Mouse (Mus musculus): ENCODE results near the gene Secisbp2.
"Not testable (repeated sequence)": the region's sequence is repeated elsewhere in the genome, so short reads cannot be mapped to it uniquely, and the experiment has no call there.

The Secisbp2 gene

DNA sequence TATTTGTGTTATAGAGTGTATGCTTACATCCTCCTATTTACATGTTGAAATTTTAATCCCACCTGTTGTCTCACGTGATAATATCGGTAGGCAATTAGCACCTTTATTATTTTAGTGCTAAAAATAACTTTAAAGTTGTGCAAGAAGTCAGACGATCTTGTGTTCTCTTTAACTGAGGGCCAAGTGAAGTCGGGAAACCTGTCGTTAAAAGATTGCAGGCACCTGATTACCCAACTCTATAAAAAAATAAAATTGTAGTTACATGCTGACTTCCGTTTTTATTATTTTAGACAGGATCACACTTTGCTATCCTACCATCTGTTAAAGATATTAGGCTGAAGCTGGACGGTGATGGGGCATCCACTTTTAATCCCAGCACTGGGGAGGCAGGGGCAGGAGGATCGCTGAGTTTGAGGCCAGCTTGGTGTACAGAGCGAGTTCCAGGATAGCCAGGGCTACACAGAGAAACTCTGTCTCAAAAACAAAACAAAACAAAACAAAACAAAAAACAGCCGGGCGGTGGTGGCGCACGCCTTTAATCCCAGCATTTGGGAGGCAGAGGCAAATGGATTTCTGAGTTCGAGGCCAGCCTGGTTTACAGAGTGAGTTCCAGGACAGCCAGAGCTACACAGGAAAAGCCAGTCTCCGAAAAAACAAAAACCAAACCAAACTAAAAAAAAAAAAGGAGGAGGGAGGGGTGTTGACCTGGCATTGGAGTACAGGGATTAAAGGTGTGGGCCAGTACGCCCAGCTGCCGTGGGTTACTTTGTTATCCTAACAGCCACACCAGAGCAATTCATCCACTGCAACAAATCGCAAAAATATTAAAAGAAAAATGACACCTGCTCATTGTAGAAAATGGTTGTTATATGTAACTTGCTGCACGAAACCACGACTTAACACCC is 7.3 kb upstream of the Secisbp2 start:
- no peak for DNase-seq (ENCODE audit: low spot score)

DNA sequence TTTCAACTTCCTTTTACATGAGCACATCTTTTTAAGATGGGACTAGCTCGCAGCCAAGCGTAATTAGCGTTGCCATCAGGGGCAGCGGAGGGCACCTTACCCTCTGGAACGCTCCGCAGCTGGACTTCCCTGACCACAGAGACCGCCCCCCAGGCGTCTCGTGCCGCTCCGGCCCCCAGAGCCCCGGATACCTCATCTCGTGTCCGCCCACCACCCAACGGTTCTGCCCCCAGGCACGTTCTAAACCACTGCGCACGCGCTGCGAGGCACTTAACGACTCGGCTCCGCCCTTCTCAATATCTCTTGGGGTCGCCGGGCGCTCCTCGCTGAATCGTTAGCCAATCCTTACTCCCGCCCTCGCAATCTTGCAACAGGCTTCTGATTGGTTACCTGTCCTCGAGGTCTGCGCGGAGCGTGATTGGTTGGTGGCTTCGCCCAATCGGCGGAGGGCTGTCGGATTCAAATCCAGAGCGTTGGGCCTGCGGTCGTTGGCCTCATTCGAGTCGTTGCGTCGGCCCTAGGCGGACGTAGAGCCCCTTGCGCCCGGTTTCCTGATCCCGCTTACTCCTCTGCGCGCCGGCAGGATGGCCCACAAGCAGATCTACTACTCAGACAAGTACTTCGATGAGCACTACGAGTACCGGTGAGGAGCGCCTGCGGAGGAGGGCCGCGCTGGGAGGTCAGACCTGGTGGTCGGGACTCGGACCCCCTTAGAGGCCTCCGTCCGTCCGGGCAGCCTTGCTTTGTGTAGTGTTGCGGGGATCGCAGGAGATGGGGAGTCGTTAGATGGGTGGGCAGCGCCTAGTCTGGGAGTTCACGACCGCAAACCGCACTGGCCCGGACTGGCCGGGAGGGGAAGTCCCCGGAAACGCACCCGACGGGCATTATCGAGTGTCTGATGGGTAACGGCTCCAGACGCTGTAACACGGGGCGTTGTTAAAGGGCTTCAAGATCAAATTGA is 6.4 kb upstream of the Secisbp2 start, which contains the start of gene Cks2:
Gene Cks2, plus strand, starts transcription at position 404 of the 961 bp plus-strand sequence.
- DNase-seq (ENCODE audit: low spot score) = peak; percentile 96

DNA sequence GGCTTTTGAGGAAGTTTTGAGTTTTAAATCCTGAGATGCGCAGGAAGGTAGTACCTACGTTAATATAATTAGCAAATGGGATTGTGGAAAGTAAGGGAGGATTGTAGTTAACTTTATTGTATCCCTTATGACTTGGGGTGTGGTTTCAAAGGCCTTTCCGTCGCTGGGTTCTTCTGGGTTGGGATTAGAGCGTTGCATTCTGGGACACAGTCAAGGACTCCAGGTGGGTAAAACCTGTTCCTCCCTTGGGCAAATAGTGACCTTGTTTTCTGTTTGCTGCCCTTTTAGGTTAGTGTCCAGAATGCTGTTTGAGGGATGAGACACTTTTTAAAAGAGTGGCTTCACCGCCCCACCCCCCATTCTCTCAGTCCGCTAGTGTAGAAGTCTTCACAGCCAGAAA is 5.6 kb upstream of the Secisbp2 start:
- DNase-seq (ENCODE audit: low spot score) = no peak

DNA sequence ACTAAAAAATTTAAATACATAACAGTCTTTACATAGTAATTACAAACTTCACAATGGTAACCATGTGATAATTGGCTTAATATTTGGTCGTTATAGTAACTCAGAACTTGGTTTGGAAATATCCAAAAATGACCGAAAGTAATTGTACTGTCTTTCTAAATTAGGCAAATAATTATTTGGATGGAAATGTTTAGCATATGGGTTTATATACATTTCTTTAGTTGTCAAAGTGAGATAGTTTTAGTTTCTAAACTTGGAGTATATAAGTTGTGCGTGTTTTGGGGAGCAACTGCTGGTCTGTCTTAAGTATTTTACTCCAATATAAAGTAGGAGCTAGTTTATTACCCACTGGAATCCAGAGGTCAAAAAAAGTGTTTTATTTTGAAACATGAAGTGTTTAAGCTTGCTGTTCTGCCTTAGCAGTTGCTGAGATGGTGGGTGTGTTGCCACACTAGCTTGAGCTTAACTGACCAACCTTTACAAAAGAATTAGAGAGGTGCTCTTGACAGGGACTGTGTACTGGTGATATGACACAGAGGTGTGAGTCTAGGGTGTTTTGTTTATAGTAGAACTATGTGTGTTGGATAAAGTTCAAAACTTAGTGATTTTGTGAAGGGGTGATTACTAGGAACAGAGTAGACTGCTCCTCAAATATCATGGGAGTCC is 5.0 kb upstream of the Secisbp2 start:
- no peak for DNase-seq (ENCODE audit: low spot score)

DNA sequence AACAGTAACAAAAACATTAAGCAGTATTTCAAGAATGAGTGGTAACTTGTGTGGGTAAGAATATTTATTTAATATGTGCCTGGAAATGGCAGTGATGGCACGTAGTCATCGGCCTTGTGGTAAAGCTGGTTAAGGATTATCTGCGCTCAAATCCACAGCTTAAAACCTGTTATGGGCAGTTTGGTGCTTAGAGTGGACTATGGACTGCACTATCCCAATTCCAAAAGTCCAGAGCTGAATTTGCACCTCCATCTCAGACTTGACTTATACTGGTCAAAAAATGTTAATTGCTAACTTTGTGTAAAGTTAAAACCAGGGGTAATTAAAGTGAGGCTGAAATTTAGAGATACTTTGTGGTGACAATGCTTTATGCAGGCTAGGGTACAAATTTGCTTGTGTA is 3.7 kb upstream of the Secisbp2 start:
- DNase-seq (ENCODE audit: low spot score) = no peak

DNA sequence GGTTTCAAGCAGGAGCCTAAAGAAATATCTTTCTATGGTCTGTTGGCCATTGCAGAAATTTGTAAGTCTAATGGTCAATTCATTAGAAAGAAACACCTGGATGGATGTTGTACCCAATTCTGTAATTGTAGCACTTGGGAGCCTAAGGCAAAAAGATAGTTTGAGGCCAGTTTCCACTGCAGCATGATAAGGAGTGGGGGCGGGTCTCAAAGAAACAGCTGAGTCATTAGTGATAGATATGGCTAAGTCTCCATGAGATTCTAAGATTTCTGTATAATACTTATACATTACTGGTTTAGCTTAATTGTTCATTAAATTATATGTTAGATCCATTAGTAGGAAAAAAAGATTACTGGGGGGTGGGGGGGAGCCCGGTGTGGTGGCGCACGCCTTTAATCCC is 3.3 kb upstream of the Secisbp2 start:
- no peak for DNase-seq (ENCODE audit: low spot score)

DNA sequence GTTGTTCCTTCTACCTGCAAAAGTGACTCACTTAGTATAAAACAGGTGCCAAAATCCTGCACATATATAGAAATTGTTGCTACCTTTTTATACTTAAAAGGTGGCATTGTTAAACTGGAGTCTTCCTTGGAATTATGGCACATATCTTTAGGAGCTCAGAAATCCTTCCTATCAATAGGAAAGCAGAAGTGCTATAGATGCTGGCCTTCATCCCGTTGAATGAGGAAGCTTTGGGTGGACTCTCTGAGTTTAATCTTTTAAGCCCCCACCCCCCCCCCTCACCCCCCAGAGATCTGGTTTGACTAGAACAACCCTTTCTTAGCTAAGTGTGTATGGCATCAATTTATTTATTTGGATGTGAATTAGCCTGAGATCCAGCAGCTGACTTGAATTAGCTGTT is 1.8 kb upstream of the Secisbp2 start:
- DNase-seq (ENCODE audit: low spot score) = no peak

DNA sequence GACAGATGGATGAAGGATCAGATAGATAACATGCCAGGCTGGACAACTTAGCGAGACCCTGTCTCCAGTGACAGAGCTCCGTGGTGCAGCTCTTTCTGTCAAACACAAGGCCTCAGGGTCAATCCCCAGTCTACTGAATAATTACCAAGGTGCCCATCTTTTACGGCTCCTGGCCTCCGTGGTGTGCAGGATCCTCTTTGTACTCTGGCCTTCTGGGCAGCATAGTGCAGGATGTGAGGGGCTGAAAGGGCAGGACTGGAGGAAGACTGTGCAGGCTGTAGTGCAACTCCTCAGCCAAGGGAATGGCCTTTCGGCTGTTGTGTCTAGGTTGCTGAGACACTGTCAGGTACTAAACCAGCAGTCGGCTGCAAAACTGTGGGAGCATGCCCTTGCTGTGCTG is 1.7 kb downstream of the Secisbp2 start:
- no peak for DNase-seq (ENCODE audit: low spot score)

DNA sequence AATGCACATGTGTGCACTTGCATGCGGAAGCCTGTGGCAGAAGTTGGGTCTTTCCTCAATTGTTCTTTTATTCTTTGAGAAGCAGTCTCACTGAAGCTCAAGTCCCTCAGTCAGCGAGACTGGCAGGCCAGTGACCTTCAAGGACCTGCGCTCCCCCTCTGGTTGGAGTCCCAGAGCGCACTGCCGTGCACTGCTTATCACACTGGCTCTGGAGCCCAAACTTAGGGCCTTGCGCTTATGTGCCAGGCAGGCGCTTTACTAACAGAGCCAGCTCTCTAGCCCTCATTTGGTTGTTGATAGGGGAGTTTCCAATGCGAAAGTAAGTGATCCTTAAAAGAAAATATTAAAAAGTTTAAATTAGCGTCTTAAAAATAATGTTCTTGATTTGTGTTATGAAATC is 2.5 kb downstream of the Secisbp2 start:
- no peak for DNase-seq (ENCODE audit: low spot score)

DNA sequence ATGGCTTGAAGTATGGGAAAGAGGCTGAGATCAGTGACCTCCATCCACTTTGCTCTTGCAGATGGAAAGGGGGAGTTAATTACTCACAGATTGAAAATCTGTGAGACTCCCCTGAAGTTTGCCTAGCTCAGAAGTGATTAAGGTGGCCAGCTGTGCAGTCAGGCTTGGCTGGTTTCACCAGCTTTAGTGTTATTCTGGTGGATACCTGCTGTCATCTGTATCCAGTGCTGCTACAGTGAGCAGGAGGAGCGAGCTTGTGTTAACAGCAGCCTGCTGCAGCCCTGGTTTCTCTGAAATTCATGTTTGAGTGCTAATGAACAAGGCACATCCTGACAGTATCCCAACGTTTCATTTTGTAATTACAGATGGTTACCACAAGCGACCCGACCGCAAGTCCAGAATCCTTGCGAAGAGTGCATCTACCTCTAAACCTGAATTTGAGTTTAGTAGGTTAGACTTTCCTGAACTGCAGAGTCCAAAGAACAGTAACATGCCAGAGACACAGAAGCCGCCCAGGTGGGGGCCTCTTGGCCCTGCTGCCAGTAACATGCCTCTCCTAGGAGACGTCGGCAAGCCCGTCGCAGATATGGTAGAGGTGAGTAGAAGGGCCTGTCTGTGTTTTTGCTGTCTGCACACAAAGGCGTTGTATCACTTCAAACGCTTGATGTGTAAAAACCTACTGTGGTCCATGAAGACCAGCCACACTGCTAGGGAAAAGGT is 5.2 kb downstream of the Secisbp2 start:
- DNase-seq (ENCODE audit: low spot score) = no peak

DNA sequence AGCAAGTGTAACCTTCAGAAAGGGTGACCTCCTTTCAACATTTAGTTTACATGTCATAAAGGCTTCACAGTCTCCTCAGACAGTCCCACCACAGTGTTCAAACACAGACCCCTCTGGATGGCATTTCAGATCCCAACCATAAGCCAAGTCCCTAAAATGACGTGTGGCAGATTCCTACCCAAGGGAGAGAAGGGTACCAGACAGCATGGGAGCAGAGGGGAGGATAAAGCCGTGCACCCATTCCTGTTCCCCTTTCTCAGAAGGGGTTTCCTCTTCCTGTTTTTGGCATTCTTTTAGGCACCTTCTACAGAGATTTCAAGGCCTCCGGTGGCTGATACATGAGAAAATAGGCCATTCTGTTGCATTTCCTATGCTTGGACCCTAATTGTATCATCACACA is 6.6 kb downstream of the Secisbp2 start:
- no peak for DNase-seq (ENCODE audit: low spot score)

DNA sequence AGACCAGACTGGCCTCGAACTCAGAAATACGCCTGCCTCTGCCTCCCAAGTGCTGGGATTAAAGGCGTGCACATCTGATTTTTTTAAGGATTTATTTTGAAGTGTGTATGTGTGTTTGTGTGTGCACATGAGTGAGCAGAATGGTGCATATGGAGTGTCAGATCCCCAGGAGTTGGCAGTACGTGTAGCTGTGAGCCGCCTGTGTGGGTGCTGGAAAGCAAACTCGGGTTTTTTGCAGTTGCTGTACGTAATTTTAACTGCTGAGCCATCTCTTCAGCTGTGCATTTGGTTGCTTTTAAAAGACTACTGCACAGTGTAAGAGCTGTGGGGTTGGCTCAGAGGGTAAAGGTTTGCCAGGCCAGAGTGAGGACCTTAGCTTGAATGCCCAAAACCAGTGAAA is 8.1 kb downstream of the Secisbp2 start:
- DNase-seq (ENCODE audit: low spot score) = no peak

DNA sequence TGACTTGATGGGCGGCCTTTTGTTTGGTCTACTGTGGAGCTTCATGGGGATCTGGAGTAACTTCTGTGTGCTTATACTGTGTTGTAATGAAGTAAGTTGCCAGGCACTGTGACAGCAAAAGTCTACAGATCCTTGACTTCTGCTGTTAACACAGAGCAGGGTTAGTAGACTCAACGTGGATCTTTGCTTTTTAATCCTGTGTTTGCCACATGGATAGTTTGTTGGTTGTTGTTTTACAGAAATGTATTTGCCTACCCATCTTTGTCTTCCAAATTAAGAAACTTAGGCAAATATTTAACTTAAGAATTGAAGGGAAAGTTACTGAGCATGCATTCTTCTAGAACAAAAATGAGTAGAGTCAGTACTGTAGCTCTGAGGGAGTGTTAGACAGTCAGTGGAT is 12.1 kb downstream of the Secisbp2 start:
- DNase-seq (ENCODE audit: low spot score) = no peak

DNA sequence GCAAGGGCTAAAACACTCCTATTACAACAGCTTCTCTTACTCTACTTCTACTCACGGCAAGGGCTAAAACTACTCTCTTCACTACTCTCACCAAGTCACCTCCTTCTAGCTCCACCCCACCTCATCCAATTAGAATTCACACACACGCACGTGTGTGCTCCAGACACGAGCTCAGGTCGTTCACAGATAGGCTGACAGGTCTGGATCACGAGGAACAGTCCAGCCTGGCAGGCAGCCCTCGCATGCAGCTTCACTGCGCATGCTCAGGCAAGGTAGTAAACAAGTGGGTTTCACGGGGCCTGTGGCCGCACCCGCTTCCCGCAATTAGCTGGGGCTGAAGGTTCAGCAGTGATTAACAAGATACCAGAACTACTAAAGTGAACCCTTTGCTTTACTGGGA is 16.7 kb downstream of the Secisbp2 start:
- DNase-seq (ENCODE audit: low spot score) = not testable (repeated sequence)

DNA sequence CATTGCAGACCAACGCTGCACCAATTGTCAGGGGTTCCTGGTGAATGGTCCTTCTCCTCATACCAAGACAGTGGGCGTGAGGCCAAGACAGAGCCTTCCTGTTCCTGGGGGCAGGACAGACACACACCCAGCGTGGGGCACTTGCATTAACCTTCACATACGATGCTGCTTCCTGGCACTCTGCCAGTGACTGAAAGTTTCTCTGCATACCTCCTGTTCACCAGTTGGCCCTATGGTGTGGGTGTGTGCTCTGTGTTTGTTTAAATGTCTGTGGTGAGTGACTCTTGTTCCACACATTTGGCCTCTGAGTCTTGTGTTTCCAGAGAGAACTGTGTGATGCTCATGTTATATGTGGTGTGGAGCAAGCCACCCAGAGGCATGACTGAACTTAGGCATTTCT is 25.1 kb downstream of the Secisbp2 start:
- DNase-seq (ENCODE audit: low spot score) = no peak

DNA sequence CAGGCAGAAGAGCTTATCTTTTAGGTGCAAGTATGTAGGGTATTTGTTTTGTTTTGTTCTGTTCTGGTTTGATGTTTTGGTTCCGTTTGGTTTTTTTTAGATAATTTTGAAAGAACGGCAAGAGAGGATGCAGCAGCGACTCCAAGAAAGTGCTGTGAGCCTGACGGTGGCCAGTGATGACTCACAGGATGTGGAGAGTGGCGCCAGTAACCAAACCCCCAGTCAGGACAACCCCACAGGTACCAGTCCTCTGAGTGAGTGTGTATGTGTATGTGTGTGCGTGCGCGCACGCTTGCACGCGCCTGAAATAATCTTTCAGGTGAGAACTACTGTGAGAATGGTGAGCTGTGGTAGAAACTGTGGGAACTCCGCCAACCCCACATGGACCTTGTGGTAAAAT is 25.5 kb downstream of the Secisbp2 start:
- DNase-seq (ENCODE audit: low spot score) = no peak

DNA sequence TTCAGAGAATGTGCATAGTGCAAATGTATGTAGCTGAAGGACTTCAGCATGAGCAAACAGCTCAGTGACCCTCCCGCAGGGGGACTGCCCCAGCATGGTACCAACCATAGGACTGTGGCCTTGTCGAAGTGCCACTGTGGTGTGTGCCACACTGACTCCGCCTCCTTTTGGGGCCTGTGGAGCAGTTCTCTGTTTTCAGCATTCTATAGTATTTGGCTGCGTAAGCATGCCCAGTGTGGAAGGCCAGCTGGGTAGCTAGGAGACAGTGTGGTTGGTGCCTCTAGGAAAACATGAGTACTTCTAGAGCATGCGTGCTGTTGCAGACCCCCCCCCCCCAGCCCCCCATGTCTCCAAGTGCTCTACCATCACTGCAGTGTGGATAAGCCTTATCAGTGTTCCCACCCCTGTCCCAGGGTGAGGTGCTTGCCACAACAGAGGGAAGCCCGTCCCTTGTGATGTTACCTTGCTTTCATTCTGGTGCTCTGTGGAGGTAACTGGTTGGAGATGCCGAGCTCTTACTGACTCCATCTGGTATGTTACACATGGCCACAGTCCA is 26.2 kb downstream of the Secisbp2 start:
- no peak for DNase-seq (ENCODE audit: low spot score)

DNA sequence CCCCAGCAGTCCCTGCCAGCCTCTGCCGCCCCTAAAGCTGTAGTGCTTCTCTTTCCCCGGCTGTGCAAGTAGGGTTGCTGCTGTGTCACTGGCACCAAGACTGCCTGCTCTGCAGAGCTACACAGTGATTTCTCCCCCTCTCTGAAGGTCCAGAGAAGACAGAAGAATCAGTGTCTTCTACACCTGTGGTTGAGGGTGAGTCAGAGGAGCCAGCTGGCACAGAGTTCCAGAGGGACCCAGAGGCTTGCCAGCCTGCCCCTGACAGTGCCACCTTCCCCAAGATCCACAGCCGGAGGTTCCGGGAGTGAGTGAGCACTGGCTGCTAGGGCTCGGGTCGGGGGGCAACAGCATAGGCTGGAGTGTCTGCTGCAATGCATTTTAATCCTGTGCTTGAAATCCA is 27.2 kb downstream of the Secisbp2 start:
- DNase-seq (ENCODE audit: low spot score) = no peak

DNA sequence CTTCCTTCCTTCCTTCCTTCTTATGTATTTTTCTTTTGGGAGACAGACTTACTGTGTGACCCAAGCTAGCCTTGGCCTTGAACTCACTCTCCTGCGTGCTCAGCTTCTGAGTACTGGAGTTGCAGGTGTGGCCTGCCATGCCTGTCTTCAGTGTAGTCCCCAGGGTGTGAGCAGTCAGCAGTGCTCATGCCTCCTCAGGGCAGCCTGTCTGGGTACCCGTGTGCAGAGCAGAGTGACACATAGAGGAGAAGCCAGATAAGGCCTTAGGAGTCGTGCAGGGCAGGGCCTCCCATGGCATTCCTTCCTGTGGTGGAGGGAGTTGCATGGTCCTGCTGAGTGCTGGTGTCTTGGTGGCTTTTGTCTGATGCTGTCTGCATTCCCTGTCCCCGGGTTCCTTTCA is 27.8 kb downstream of the Secisbp2 start:
- DNase-seq (ENCODE audit: low spot score) = no peak

DNA sequence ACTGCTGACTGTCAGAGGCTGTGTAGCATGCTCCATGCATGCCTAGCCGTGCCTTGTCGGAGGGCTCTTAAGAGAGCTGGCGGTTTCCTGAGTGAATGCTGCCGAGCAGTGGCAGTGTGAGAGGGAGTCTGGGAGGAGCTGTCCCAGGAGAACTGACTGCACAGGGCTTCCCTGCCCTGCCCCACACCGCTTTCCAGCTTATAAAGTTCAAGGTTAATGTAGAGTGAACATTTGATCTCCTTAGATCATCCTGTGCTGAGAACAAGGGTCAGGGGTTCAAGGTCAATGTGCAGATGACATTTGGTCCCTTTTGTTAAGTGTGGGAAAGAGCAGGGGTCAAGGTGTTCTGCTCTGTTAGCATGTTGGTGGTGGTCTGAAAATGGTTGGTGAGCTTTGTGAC is 29.6 kb downstream of the Secisbp2 start:
- no peak for DNase-seq (ENCODE audit: low spot score)

DNA sequence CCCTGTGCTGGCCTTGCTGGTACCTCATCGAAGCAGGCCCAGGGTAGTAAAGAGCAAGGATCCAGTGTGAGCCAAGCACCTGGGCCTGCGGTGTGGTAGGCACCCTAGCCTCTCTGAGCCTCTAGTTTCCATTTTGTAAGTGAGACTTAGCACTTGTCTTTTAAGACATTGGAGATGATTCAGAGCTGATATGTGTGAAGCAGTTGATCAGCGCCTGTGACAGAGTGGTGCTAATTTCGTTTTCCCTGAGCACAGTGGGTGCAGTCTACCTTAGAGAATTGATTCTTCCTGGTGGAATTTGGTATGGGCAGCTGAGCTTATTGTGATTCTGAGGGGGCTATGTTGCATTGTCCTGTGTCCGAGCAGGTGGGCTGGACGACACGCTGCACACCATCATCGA is 30.1 kb downstream of the Secisbp2 start:
- DNase-seq (ENCODE audit: low spot score) = no peak

Data from left cerebral cortex, adult 11 months (tissue).